24 mouse cellular contexts compared by ENCODE assay signal in genomic region chr6:116724489-116725160, GRCm38 (mm10). TPM values are rescaled to one million over a fixed set of nuclear protein-coding genes. Genes with fewer than 3 reads are reported as not detected.
DNase-seq lines count a peak whose midpoint lies in the region; ATAC-seq and TF ChIP-seq lines count a peak whose summit lies in the region.
"Had no signal": no experiment of that assay in that cellular context is flagged by ENCODE, and none has a peak within 500 bp of the region (broad histone marks: within the 10 kb centered on the region; RNA-seq: fewer than 3 reads in every experiment).

No protein-coding gene starts in this region.

- H3K9me3 ChIP-seq in liver, postnatal 0 days (ENCODE audit: low read length): no peaks in the 10 kb centered on the region
- no peaks in the 10 kb centered on the region for H3K9me3 ChIP-seq in liver, embryonic 11.5 days (ENCODE audit: control insufficient read depth, low read length)
- no peaks in the 10 kb centered on the region for H3K9me3 ChIP-seq in intestine, embryonic 15.5 days
- no peaks in the 10 kb centered on the region for H3K9me3 ChIP-seq in kidney, embryonic 14.5 days (ENCODE audit: control insufficient read depth, low read length)
- no peaks in the 10 kb centered on the region for H3K9me3 ChIP-seq in stomach, postnatal 0 days (ENCODE audit: control insufficient read depth, low read length)
- H3K9me3 ChIP-seq: forebrain, embryonic 12.5 days; limb, embryonic 12.5 days; midbrain, embryonic 12.5 days; neural tube, embryonic 13.5 days had no signal

- H3K27me3 ChIP-seq in liver, postnatal 0 days (ENCODE audit: insufficient read depth, low read length): no peaks in the 10 kb centered on the region
- H3K27me3 ChIP-seq in liver, embryonic 11.5 days (replicated peaks; ENCODE audit: control insufficient read depth, insufficient read depth, low read length): no peaks in the 10 kb centered on the region
- H3K27me3 ChIP-seq in intestine, embryonic 15.5 days (replicated peaks): no peaks in the 10 kb centered on the region
- no peaks in the 10 kb centered on the region; the same call in 1 of the 2 replicates for H3K27me3 ChIP-seq in kidney, embryonic 14.5 days (ENCODE audit: control insufficient read depth, insufficient read depth, low read length)
- H3K27me3 ChIP-seq in stomach, postnatal 0 days (ENCODE audit: control insufficient read depth, insufficient read depth, low read length): no peaks in the 10 kb centered on the region
- H3K27me3 ChIP-seq: forebrain, embryonic 12.5 days; limb, embryonic 12.5 days; midbrain, embryonic 12.5 days; neural tube, embryonic 13.5 days had no signal

- DNase-seq in liver, postnatal 0 days: peak; percentile 29
- no peak for DNase-seq in liver, embryonic 11.5 days (ENCODE audit: low spot score)
- peak; percentile 16 for DNase-seq in brain, adult 2 months (ENCODE audit: low read depth, low spot score)
- DNase-seq in stomach, postnatal 0 days (ENCODE audit: low spot score): no peak
- DNase-seq: adrenal gland, postnatal 10 days; cerebellum, adult 11-12 months; cerebellum, postnatal 36 days; gastrocnemius, postnatal 25 days; lung, adult 18-20 months; lung, postnatal 36 days; spleen, adult 18-20 months; thymus, adult 18-20 months; thymus, postnatal 4 days had no signal

- ATAC-seq in liver, postnatal 0 days: peak; percentile 56; the same call in 1 of the 2 replicates
- no peak for ATAC-seq in liver, embryonic 11.5 days (replicated peaks; ENCODE audit: low FRiP score)
- ATAC-seq in megakaryocyte progenitor cell, adult 5-6 weeks (replicated peaks; ENCODE audit: poor library complexity): peak; percentile 96
- no peak for ATAC-seq in intestine, embryonic 15.5 days
- no peak for ATAC-seq in kidney, embryonic 14.5 days (ENCODE audit: low FRiP score, low TSS enrichment)
- no peak for ATAC-seq in stomach, postnatal 0 days (ENCODE audit: low FRiP score, low TSS enrichment)
- ATAC-seq: activated CD4-positive, CD25-positive, alpha-beta regulatory T cell, adult 4 months; intestine, postnatal 0 days had no signal

- H3K36me3 ChIP-seq in liver, postnatal 0 days (replicated peaks; ENCODE audit: insufficient read depth, low read length): no peaks in the 10 kb centered on the region
- H3K36me3 ChIP-seq in liver, embryonic 11.5 days (ENCODE audit: control insufficient read depth, insufficient read depth, low read length): no peaks in the 10 kb centered on the region
- H3K36me3 ChIP-seq in intestine, embryonic 15.5 days: no peaks in the 10 kb centered on the region
- no peaks in the 10 kb centered on the region for H3K36me3 ChIP-seq in kidney, embryonic 14.5 days (ENCODE audit: control insufficient read depth, insufficient read depth, low read length)
- H3K36me3 ChIP-seq in stomach, postnatal 0 days (ENCODE audit: control insufficient read depth, insufficient read depth, low read length): no peaks in the 10 kb centered on the region
- H3K36me3 ChIP-seq: forebrain, embryonic 12.5 days; limb, embryonic 12.5 days; midbrain, embryonic 12.5 days; neural tube, embryonic 13.5 days had no signal

- no peak for TF ChIP-seq EP300 in liver, postnatal 0 days (IDR thresholded peaks at IDR 0.05; ENCODE audit: low read depth)
- no peak for TF ChIP-seq EP300 in stomach, postnatal 0 days (optimal IDR thresholded peaks at IDR 0.05)

- no peak overlapping the region for H3K9ac ChIP-seq in liver, postnatal 0 days (replicated peaks)
- H3K9ac ChIP-seq in liver, embryonic 11.5 days (ENCODE audit: low read depth, low read length): no peak overlapping the region
- no peak overlapping the region for H3K9ac ChIP-seq in intestine, embryonic 15.5 days
- no peak overlapping the region for H3K9ac ChIP-seq in kidney, embryonic 14.5 days (ENCODE audit: low read depth, low read length)
- H3K9ac ChIP-seq in stomach, postnatal 0 days (ENCODE audit: low read length): no peak overlapping the region
- H3K9ac ChIP-seq: forebrain, embryonic 12.5 days; hindbrain, embryonic 14.5 days; limb, embryonic 12.5 days; midbrain, embryonic 12.5 days; neural tube, embryonic 13.5 days had no signal

- peaks cover 3% of the 10 kb centered on the region; the same call in 1 of the 2 replicates for H3K4me1 ChIP-seq in liver, postnatal 0 days (ENCODE audit: insufficient read depth)
- H3K4me1 ChIP-seq in liver, embryonic 11.5 days (replicated peaks; ENCODE audit: control insufficient read depth, insufficient read depth, low read length): no peaks in the 10 kb centered on the region
- no peaks in the 10 kb centered on the region for H3K4me1 ChIP-seq in intestine, embryonic 15.5 days (replicated peaks)
- H3K4me1 ChIP-seq in kidney, embryonic 14.5 days (ENCODE audit: control insufficient read depth, insufficient read depth, low read length): no peaks in the 10 kb centered on the region
- H3K4me1 ChIP-seq in stomach, postnatal 0 days (replicated peaks; ENCODE audit: control insufficient read depth, insufficient read depth): no peaks in the 10 kb centered on the region
- H3K4me1 ChIP-seq: forebrain, embryonic 12.5 days; limb, embryonic 12.5 days; midbrain, embryonic 12.5 days; neural tube, embryonic 13.5 days had no signal

- 48% methylated on average over 12 of the region's 12 CpGs for WGBS in liver, postnatal 0 days (ENCODE audit: insufficient replicate concordance)
- 65% methylated on average over 12 of the region's 12 CpGs for WGBS in liver, embryonic 11.5 days
- 77% methylated on average over 12 of the region's 12 CpGs for WGBS in intestine, embryonic 15.5 days
- WGBS in kidney, embryonic 14.5 days: 78% methylated on average over 12 of the region's 12 CpGs
- 75% methylated on average over 12 of the region's 12 CpGs for WGBS in stomach, postnatal 0 days

- H3K27ac ChIP-seq in liver, postnatal 0 days (ENCODE audit: low read depth): no peak overlapping the region
- H3K27ac ChIP-seq in liver, embryonic 11.5 days (ENCODE audit: low read depth, low read length): no peak overlapping the region
- H3K27ac ChIP-seq in intestine, embryonic 15.5 days: no peak overlapping the region
- no peak overlapping the region for H3K27ac ChIP-seq in kidney, embryonic 14.5 days (ENCODE audit: low read depth, low read length)
- no peak overlapping the region for H3K27ac ChIP-seq in stomach, postnatal 0 days (replicated peaks)
- H3K27ac ChIP-seq: forebrain, embryonic 12.5 days; hindbrain, embryonic 14.5 days; kidney, postnatal 0 days; limb, embryonic 12.5 days; midbrain, embryonic 12.5 days; neural tube, embryonic 13.5 days had no signal

- no peak for TF ChIP-seq CTCF in liver, postnatal 0 days (IDR thresholded peaks at IDR 0.05; ENCODE audit: low read depth)
- no peak for TF ChIP-seq CTCF in stomach, postnatal 0 days (IDR thresholded peaks at IDR 0.05; ENCODE audit: low read depth)

- no peak overlapping the region for H3K4me2 ChIP-seq in liver, postnatal 0 days (ENCODE audit: low read depth, low read length)
- no peak overlapping the region for H3K4me2 ChIP-seq in liver, embryonic 11.5 days
- no peak overlapping the region for H3K4me2 ChIP-seq in intestine, embryonic 15.5 days (replicated peaks)
- no peak overlapping the region for H3K4me2 ChIP-seq in kidney, embryonic 14.5 days (replicated peaks; ENCODE audit: low read depth, low read length)
- H3K4me2 ChIP-seq in stomach, postnatal 0 days (replicated peaks; ENCODE audit: low read depth): no peak overlapping the region
- H3K4me2 ChIP-seq: forebrain, embryonic 12.5 days; hindbrain, embryonic 14.5 days; limb, embryonic 12.5 days; midbrain, embryonic 12.5 days; neural tube, embryonic 13.5 days had no signal

- no peak overlapping the region for H3K4me3 ChIP-seq in liver, postnatal 0 days (ENCODE audit: low read depth, low read length)
- no peak overlapping the region for H3K4me3 ChIP-seq in liver, embryonic 11.5 days (ENCODE audit: low read depth, low read length)
- no peak overlapping the region for H3K4me3 ChIP-seq in intestine, embryonic 15.5 days (replicated peaks)
- H3K4me3 ChIP-seq in kidney, embryonic 14.5 days (ENCODE audit: low read length): no peak overlapping the region
- no peak overlapping the region for H3K4me3 ChIP-seq in stomach, postnatal 0 days (ENCODE audit: low read depth, low read length)
- H3K4me3 ChIP-seq: forebrain, embryonic 12.5 days; limb, embryonic 12.5 days; midbrain, embryonic 12.5 days; neural tube, embryonic 13.5 days had no signal

RNA-seq across cellular contexts. Expression of gene Tmem72, which starts 7.9 kb away (rescaled TPM):
- not detected in 2 replicates for polyA plus RNA-seq in liver, postnatal 0 days (2015; fragmentation: Nextera tagmentation; extraction: Ambion mirVana)
- 0.01 and 0.03 TPM in 2 replicates for polyA plus RNA-seq in liver, embryonic 11.5 days (2014; fragmentation: Nextera tagmentation; extraction: Ambion mirVana)
- total RNA-seq in megakaryocyte progenitor cell, adult 5-6 weeks (2015): 0.12 and 0.17 TPM in 2 replicates
- under 0.01 and 0.03 TPM in 2 replicates for total RNA-seq in megakaryocyte progenitor cell, adult 5-6 weeks (2017)
- polyA plus RNA-seq in intestine, embryonic 15.5 days (2015; fragmentation: Nextera tagmentation; extraction: Ambion mirVana): 0.01 and 0.11 TPM in 2 replicates
- polyA plus RNA-seq in kidney, embryonic 14.5 days (2014; fragmentation: Nextera tagmentation; extraction: Ambion mirVana): 1.4 and 1.8 TPM in 2 replicates
- 0.05 and 0.08 TPM in 2 replicates for polyA plus RNA-seq in stomach, postnatal 0 days (2015; fragmentation: Nextera tagmentation; extraction: Ambion mirVana)
- polyA plus RNA-seq: intestine, postnatal 0 days had no signal

RNA-seq across cellular contexts. Expression of gene Rassf4, which starts 50.9 kb away (rescaled TPM):
- polyA plus RNA-seq in liver, postnatal 0 days (2015; fragmentation: Nextera tagmentation; extraction: Ambion mirVana): 7.2 and 9.6 TPM in 2 replicates
- polyA plus RNA-seq in liver, embryonic 11.5 days (2014; fragmentation: Nextera tagmentation; extraction: Ambion mirVana): 4.8 and 4.9 TPM in 2 replicates
- total RNA-seq in megakaryocyte progenitor cell, adult 5-6 weeks (2015): 44.9 and 57.1 TPM in 2 replicates
- total RNA-seq in megakaryocyte progenitor cell, adult 5-6 weeks (2017): 35.8 and 40.9 TPM in 2 replicates
- 9.9 and 11.3 TPM in 2 replicates for polyA plus RNA-seq in intestine, embryonic 15.5 days (2015; fragmentation: Nextera tagmentation; extraction: Ambion mirVana)
- 5.4 and 7.8 TPM in 2 replicates for polyA plus RNA-seq in kidney, embryonic 14.5 days (2014; fragmentation: Nextera tagmentation; extraction: Ambion mirVana)
- polyA plus RNA-seq in stomach, postnatal 0 days (2015; fragmentation: Nextera tagmentation; extraction: Ambion mirVana): 4.1 and 5.6 TPM in 2 replicates

Comparison
In these comparisons a context has a peak if more than half of its experiments do, and no peak if none do; other contexts are left out.
1. ATAC-seq: peak in liver, postnatal 0 days (single experiment) and megakaryocyte progenitor cell, adult 5-6 weeks (single experiment); none in liver, embryonic 11.5 days (single experiment), intestine, embryonic 15.5 days (single experiment), kidney, embryonic 14.5 days (single experiment) and stomach, postnatal 0 days (single experiment).
2. DNase-seq: peak in liver, postnatal 0 days (single experiment) and brain, adult 2 months (single experiment); none in liver, embryonic 11.5 days (single experiment) and stomach, postnatal 0 days (single experiment).